ENCODE assay signal across 9 mouse cellular contexts in genomic region chr14:75366741-75367140, GRCm38 (mm10).
A peak's percentile ranks its signal among the peaks of the same experiment; 100 is the strongest.
DNase-seq lines count a peak whose midpoint lies in the region; ATAC-seq lines count a peak whose summit lies in the region.
"Had no signal": no experiment of that assay in that cellular context is flagged by ENCODE, and none has a peak within 500 bp of the region (broad histone marks: within the 10 kb centered on the region; RNA-seq: fewer than 3 reads in every experiment).

No protein-coding gene starts in this region.

- H3K4me3 ChIP-seq in limb, embryonic 11.5 days (ENCODE audit: low read depth, low read length): no peak overlapping the region
- H3K4me3 ChIP-seq: limb, embryonic 12.5 days had no signal

- H3K27ac ChIP-seq in limb, embryonic 11.5 days (replicated peaks; ENCODE audit: low read depth, low read length): no peak overlapping the region
- H3K27ac ChIP-seq: limb, embryonic 12.5 days had no signal

- intact Hi-C loops in left cerebral cortex, postnatal 4 days (cut with DNase I): no loop called here
- intact Hi-C loops in left cerebral cortex, postnatal 36 days (cut with DNase I): no loop called here

- WGBS in limb, embryonic 11.5 days: 31% methylated on average over 11 of the region's 11 CpGs

- H3K9ac ChIP-seq in limb, embryonic 11.5 days (ENCODE audit: low read length): no peak overlapping the region
- H3K9ac ChIP-seq: limb, embryonic 12.5 days had no signal

- H3K36me3 ChIP-seq in limb, embryonic 11.5 days (ENCODE audit: control insufficient read depth, insufficient read depth, low read length): no peaks in the 10 kb centered on the region
- H3K36me3 ChIP-seq: limb, embryonic 12.5 days had no signal

- H3K4me2 ChIP-seq in limb, embryonic 11.5 days (ENCODE audit: low read depth, severe bottlenecking): no peak overlapping the region
- H3K4me2 ChIP-seq: limb, embryonic 12.5 days had no signal

- H3K4me1 ChIP-seq in limb, embryonic 11.5 days (ENCODE audit: control insufficient read depth, insufficient read depth, low read length): no peaks in the 10 kb centered on the region
- H3K4me1 ChIP-seq: limb, embryonic 12.5 days had no signal

- no peaks in the 10 kb centered on the region for H3K9me3 ChIP-seq in limb, embryonic 11.5 days (ENCODE audit: control insufficient read depth, low read length)
- H3K9me3 ChIP-seq: limb, embryonic 12.5 days had no signal

- ATAC-seq in limb, embryonic 11.5 days (ENCODE audit: insufficient number of reproducible peaks, low FRiP score, low TSS enrichment, low read depth): no peak

- no peaks in the 10 kb centered on the region for H3K27me3 ChIP-seq in limb, embryonic 11.5 days (ENCODE audit: control insufficient read depth, insufficient read depth, low read length)
- H3K27me3 ChIP-seq: limb, embryonic 12.5 days had no signal

- DNase-seq in adrenal gland, postnatal 14 days: peak; percentile 53
- DNase-seq in adrenal gland, adult 18-20 months (ENCODE audit: low spot score in 2 of 2): no peak
- DNase-seq in left cerebral cortex, postnatal 4 days: peak; percentile 43
- DNase-seq in left cerebral cortex, postnatal 36 days (ENCODE audit: low spot score in 2 of 2): no peak
- DNase-seq in ZHBTc4 (ENCODE audit: low read depth, low spot score): peak; percentile 73
- DNase-seq in limb, embryonic 11.5 days (ENCODE audit: low spot score): peak; percentile 82
- no peak for DNase-seq in gastrocnemius, adult 18-20 months (ENCODE audit: low spot score)
- no peak for DNase-seq in urinary bladder, postnatal 4 days (ENCODE audit: low spot score in 2 of 2)

Comparison
In these comparisons a context has a peak if more than half of its experiments do, and no peak if none do; other contexts are left out.
1. DNase-seq: peak in adrenal gland, postnatal 14 days (single experiment), left cerebral cortex, postnatal 4 days (single experiment), ZHBTc4 (single experiment) and limb, embryonic 11.5 days (single experiment); none in adrenal gland, adult 18-20 months (0 of 2), left cerebral cortex, postnatal 36 days (0 of 2), gastrocnemius, adult 18-20 months (single experiment) and urinary bladder, postnatal 4 days (0 of 2).